Mouse (Mus musculus): ENCODE results near the gene Prss54.

DNA sequence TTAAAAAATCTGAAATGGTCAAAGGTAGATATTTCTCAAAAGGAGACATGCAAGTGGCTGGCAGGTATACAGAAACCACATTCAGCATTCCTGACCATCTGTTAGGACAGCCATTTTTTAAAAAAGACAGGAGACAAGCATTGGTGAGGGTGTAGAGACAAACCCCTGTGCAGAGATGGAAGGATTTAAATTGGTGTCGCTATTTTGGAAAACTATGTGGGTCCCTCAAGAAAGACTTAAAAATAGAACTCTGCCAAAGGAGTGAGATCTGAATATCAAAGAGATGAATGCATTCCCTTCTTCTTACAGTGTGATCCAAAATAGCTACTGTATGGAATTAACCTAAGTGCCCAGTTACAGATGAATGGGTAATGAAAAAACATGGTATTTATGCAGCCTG lies 11.2 kb upstream of the Prss54 start:
- TF ChIP-seq CTCF (IDR thresholded peaks at IDR 0.05; ENCODE audit: borderline replicate concordance, extremely low read depth, insufficient read depth, insufficient read length) (no peak), POLR2A (IDR thresholded peaks at IDR 0.05; ENCODE audit: borderline replicate concordance, extremely low read depth, insufficient read depth, insufficient read length, poor library complexity, severe bottlenecking) (no peak)
